Mouse (Mus musculus) midbrain, embryonic 13.5 days (tissue): ENCODE measurements around the gene B4galt7. TPM values are rescaled to one million over a fixed set of nuclear protein-coding genes. Genes with fewer than 3 reads are reported as not detected.
"Not testable (repeated sequence)": the region's sequence is repeated elsewhere in the genome, so short reads cannot be mapped to it uniquely, and the experiment has no call there.

Source experiments
- ATAC-seq: fragments of 200-750 bp; cut with Nextera tagmentation; 2 replicates; pipeline ENCODE4 v1.8.0; 2017; ENCODE audit warnings: mild to moderate bottlenecking, moderate TSS enrichment, moderate library complexity
- H3K27ac ChIP-seq: fragments of 300-500 bp; sonication (generic); 2 replicates; pipeline ENCODE4 v1.5.1; 2015; ENCODE audit warnings: inconsistent platforms, mild to moderate bottlenecking, moderate library complexity
- H3K27me3 ChIP-seq: fragments of 300-500 bp; sonication (generic); 2 replicates; pipeline ENCODE4 v1.6.1; 2015; ENCODE audit warnings: mild to moderate bottlenecking, inconsistent platforms
- H3K36me3 ChIP-seq: fragments of 300-500 bp; sonication (generic); 2 replicates; pipeline ENCODE4 v1.6.1; 2015; ENCODE audit warnings: mild to moderate bottlenecking, inconsistent platforms
- H3K4me1 ChIP-seq: fragments of 300-500 bp; sonication (generic); replicated peaks from 2 replicates; pipeline ENCODE4 v1.6.1; 2015; ENCODE audit warnings: inconsistent platforms
- H3K4me2 ChIP-seq: fragments of 300-500 bp; sonication (generic); replicated peaks from 2 replicates; pipeline ENCODE4 v1.6.1; 2015; ENCODE audit warnings: moderate library complexity, mild to moderate bottlenecking, inconsistent platforms
- H3K4me3 ChIP-seq: fragments of 300-500 bp; sonication (generic); replicated peaks from 2 replicates; pipeline ENCODE4 v1.5.1; 2015; ENCODE audit warnings: mild to moderate bottlenecking, inconsistent platforms
- H3K9ac ChIP-seq: fragments of 300-500 bp; sonication (generic); replicated peaks from 2 replicates; pipeline ENCODE4 v1.6.1; 2015; ENCODE audit warnings: mild to moderate bottlenecking, inconsistent platforms
- H3K9me3 ChIP-seq: fragments of 300-500 bp; sonication (generic); 2 replicates; pipeline ENCODE4 v1.6.1; 2016; ENCODE audit warnings: mild to moderate bottlenecking, inconsistent platforms
- WGBS: fragments of 180-500 bp; shearing (Covaris S2); methylation state at CpG from one replicate; pipeline ENCODE4 v1.1.7; 2015; 5-methylcytosine and 5-hydroxymethylcytosine counted together
- polyA plus RNA-seq: library from polyadenylated mRNA; unstranded; fragments of >200 nt; fragmentation: Nextera tagmentation; extraction: Ambion mirVana; gene quantifications from 2 replicates; pipeline ENCODE4 v1.2.1, GENCODE M21; 2015

The B4galt7 gene
- 45.5 and 47.4 TPM in 2 replicates for polyA plus RNA-seq

GRCm38 (mm10) chr13:55599566-55600540 lies at the start of gene B4galt7:
Gene B4galt7, plus strand, starts transcription at chr13:55599896.
- WGBS: 10% methylated on average over 51 of the region's 51 CpGs
- Histone ChIP-seq H3K4me3 (peak within 1 kb of the TSS; percentile 93), H3K27me3 (no peaks in the 10 kb centered on the region), H3K4me2 (peak within 1 kb of the TSS; percentile 80), H3K9me3 (no peaks in the 10 kb centered on the region), H3K36me3 (peaks cover 51% of the 10 kb centered on the region), H3K4me1 (peaks cover 27% of the 10 kb centered on the region), H3K9ac (peak within 1 kb of the TSS; percentile 90), H3K27ac (peak within 1 kb of the TSS; percentile 81)
- peak; percentile 88 for ATAC-seq

GRCm38 (mm10) chr13:55555921-55556320 lies 43.8 kb upstream of the B4galt7 start:
- Histone ChIP-seq H3K27ac (no peak overlapping the region), H3K4me2 (no peak overlapping the region), H3K9ac (no peak overlapping the region), H3K4me1 (peaks cover 8% of the 10 kb centered on the region; the same call in 1 of the 2 replicates), H3K27me3 (no peaks in the 10 kb centered on the region), H3K9me3 (no peaks in the 10 kb centered on the region), H3K36me3 (peaks cover 56% of the 10 kb centered on the region), H3K4me3 (no peak overlapping the region)
- ATAC-seq: no peak
- WGBS: 94% methylated on average over 9 of the region's 9 CpGs

- H3K27me3 ChIP-seq: no peaks in the 10 kb centered on the region
- peaks cover 8% of the 10 kb centered on the region; the same call in 1 of the 2 replicates for H3K4me1 ChIP-seq
- no peak overlapping the region for H3K9ac ChIP-seq
- H3K4me3 ChIP-seq: no peak overlapping the region
- 93% methylated on average over 6 of the region's 6 CpGs for WGBS
- H3K27ac ChIP-seq: no peak overlapping the region
- no peaks in the 10 kb centered on the region for H3K9me3 ChIP-seq
- no peak overlapping the region for H3K4me2 ChIP-seq
- H3K36me3 ChIP-seq: peaks cover 55% of the 10 kb centered on the region
- ATAC-seq: no peak
These were observed 42.2 kb upstream of the B4galt7 start for GRCm38 (mm10) chr13:55557499-55557898.

GRCm38 (mm10) chr13:55563266-55563879 lies 36.3 kb upstream of the B4galt7 start:
- no peak for ATAC-seq
- no peaks in the 10 kb centered on the region for H3K27me3 ChIP-seq
- WGBS: 89% methylated on average over 7 of the region's 7 CpGs
- peaks cover 46% of the 10 kb centered on the region; the same call in 1 of the 2 replicates for H3K36me3 ChIP-seq
- H3K4me1 ChIP-seq: peaks cover 27% of the 10 kb centered on the region
- no peak overlapping the region for H3K9ac ChIP-seq
- no peak overlapping the region for H3K4me2 ChIP-seq
- no peak overlapping the region for H3K27ac ChIP-seq
- H3K4me3 ChIP-seq: no peak overlapping the region
- no peaks in the 10 kb centered on the region for H3K9me3 ChIP-seq

- H3K9me3 ChIP-seq: no peaks in the 10 kb centered on the region
- peaks cover 40% of the 10 kb centered on the region for H3K4me1 ChIP-seq
- no peak for ATAC-seq
- H3K4me2 ChIP-seq: no peak overlapping the region
- 85% methylated on average over 6 of the region's 6 CpGs for WGBS
- no peak overlapping the region for H3K4me3 ChIP-seq
- H3K9ac ChIP-seq: no peak overlapping the region
- H3K36me3 ChIP-seq: peaks cover 39% of the 10 kb centered on the region; the same call in 1 of the 2 replicates
- H3K27me3 ChIP-seq: no peaks in the 10 kb centered on the region
- H3K27ac ChIP-seq: no peak overlapping the region
These were observed 32.7 kb upstream of the B4galt7 start for GRCm38 (mm10) chr13:55567001-55567400.

- no peaks in the 10 kb centered on the region for H3K27me3 ChIP-seq
- H3K4me2 ChIP-seq: no peak overlapping the region
- no peak overlapping the region for H3K4me3 ChIP-seq
- WGBS: 88% methylated on average over 2 of the region's 2 CpGs
- no peaks in the 10 kb centered on the region for H3K9me3 ChIP-seq
- ATAC-seq: no peak
- H3K27ac ChIP-seq: no peak overlapping the region
- peaks cover 44% of the 10 kb centered on the region for H3K4me1 ChIP-seq
- H3K9ac ChIP-seq: 0 out of 2 replicates have a peak overlapping the region, but pooled peaks have one; percentile 11
- peaks cover 39% of the 10 kb centered on the region; the same call in 1 of the 2 replicates for H3K36me3 ChIP-seq
These were observed 31.7 kb upstream of the B4galt7 start for GRCm38 (mm10) chr13:55567949-55568348.

- not testable (repeated sequence) for H3K4me2 ChIP-seq, H3K9ac ChIP-seq, H3K27ac ChIP-seq, H3K9me3 ChIP-seq, H3K27me3 ChIP-seq, H3K4me3 ChIP-seq, ATAC-seq
- Histone ChIP-seq H3K4me1 (peaks cover 44% of the 10 kb centered on the region), H3K36me3 (peaks cover 34% of the 10 kb centered on the region; the same call in 1 of the 2 replicates)
- 90% methylated on average over 4 of the region's 4 CpGs for WGBS
These were observed 31.2 kb upstream of the B4galt7 start for GRCm38 (mm10) chr13:55568524-55568923.

- H3K9ac ChIP-seq: peak overlapping the region; percentile 94
- peak overlapping the region; percentile 85 for H3K4me3 ChIP-seq
- peaks cover 44% of the 10 kb centered on the region for H3K4me1 ChIP-seq
- H3K4me2 ChIP-seq: peak overlapping the region; percentile 99
- H3K9me3 ChIP-seq: no peaks in the 10 kb centered on the region
- WGBS: 2% methylated on average over 16 of the region's 16 CpGs
- H3K36me3 ChIP-seq: peaks cover 28% of the 10 kb centered on the region; the same call in 1 of the 2 replicates
- no peaks in the 10 kb centered on the region for H3K27me3 ChIP-seq
- ATAC-seq: peak; percentile 22
- H3K27ac ChIP-seq: peak overlapping the region; percentile 92
These were observed 29.9 kb upstream of the B4galt7 start for GRCm38 (mm10) chr13:55569726-55570285.

GRCm38 (mm10) chr13:55570286-55570973 lies 29.3 kb upstream of the B4galt7 start:
- ATAC-seq: peak; percentile 87
- H3K9ac ChIP-seq: peak overlapping the region; percentile 94
- peak overlapping the region; percentile 85 for H3K4me3 ChIP-seq

GRCm38 (mm10) chr13:55571027-55571751 lies 28.5 kb upstream of the B4galt7 start, which contains the start of gene Fam193b:
Gene Fam193b, minus strand, starts transcription at chr13:55571120.
- H3K4me3 ChIP-seq: peak within 1 kb of the TSS; percentile 85
- no peaks in the 10 kb centered on the region for H3K9me3 ChIP-seq
- peaks cover 14% of the 10 kb centered on the region; the same call in 1 of the 2 replicates for H3K36me3 ChIP-seq
- H3K27me3 ChIP-seq: no peaks in the 10 kb centered on the region
- peak within 1 kb of the TSS; percentile 99 for H3K4me2 ChIP-seq
- ATAC-seq: peak; percentile 88
- H3K9ac ChIP-seq: peak within 1 kb of the TSS; percentile 94
- H3K27ac ChIP-seq: peak within 1 kb of the TSS; percentile 92
- WGBS: 2% methylated on average over 34 of the region's 47 CpGs
- H3K4me1 ChIP-seq: peaks cover 41% of the 10 kb centered on the region

More at GRCm38 (mm10) chr13:55570286-55570973, 29.3 kb upstream of the B4galt7 start:
- H3K27ac ChIP-seq: peak overlapping the region; percentile 92
- under 1% methylated on average over 47 of the region's 47 CpGs for WGBS
- H3K36me3 ChIP-seq: peaks cover 22% of the 10 kb centered on the region; the same call in 1 of the 2 replicates
- H3K27me3 ChIP-seq: no peaks in the 10 kb centered on the region
- peaks cover 41% of the 10 kb centered on the region for H3K4me1 ChIP-seq
- peak overlapping the region; percentile 99 for H3K4me2 ChIP-seq
- H3K9me3 ChIP-seq: no peaks in the 10 kb centered on the region
